Mouse (Mus musculus) hindbrain, embryonic 12.5 days (tissue): ENCODE data around the gene Sirt4. TPM values are rescaled to one million over a fixed set of nuclear protein-coding genes. Genes with fewer than 3 reads are reported as not detected.

Experiments
- ATAC-seq: fragments of 200-750 bp; cut with Nextera tagmentation; 2 replicates; pipeline ENCODE4 v1.8.0; 2017; ENCODE audit warnings: moderate TSS enrichment; ENCODE audit not compliant: low FRiP score
- H3K27ac ChIP-seq: fragments of 300-500 bp; sonication (generic); 2 replicates; pipeline ENCODE4 v1.5.1; 2016; ENCODE audit warnings: mild to moderate bottlenecking
- H3K27me3 ChIP-seq: fragments of 300-500 bp; sonication (generic); 2 replicates; pipeline ENCODE4 v1.6.1; 2016; ENCODE audit warnings: mild to moderate bottlenecking
- H3K36me3 ChIP-seq: fragments of 300-500 bp; sonication (generic); 2 replicates; pipeline ENCODE4 v1.6.1; 2016; ENCODE audit warnings: mild to moderate bottlenecking
- H3K4me1 ChIP-seq: fragments of 300-500 bp; sonication (generic); 2 replicates; pipeline ENCODE4 v1.6.1; 2016
- H3K4me2 ChIP-seq: fragments of 300-500 bp; sonication (generic); replicated peaks from 2 replicates; pipeline ENCODE4 v1.6.1; 2016; ENCODE audit warnings: mild to moderate bottlenecking
- H3K4me3 ChIP-seq: fragments of 300-500 bp; sonication (generic); 2 replicates; pipeline ENCODE4 v1.5.1; 2016; ENCODE audit warnings: mild to moderate bottlenecking
- H3K9ac ChIP-seq: fragments of 300-500 bp; sonication (generic); 2 replicates; pipeline ENCODE4 v1.6.1; 2016; ENCODE audit warnings: mild to moderate bottlenecking, moderate library complexity
- H3K9me3 ChIP-seq: fragments of 300-500 bp; sonication (generic); replicated peaks from 2 replicates; pipeline ENCODE4 v1.6.1; 2016; ENCODE audit warnings: mild to moderate bottlenecking
- WGBS: fragments of 180-500 bp; shearing (Covaris S2); methylation state at CpG from one replicate; pipeline ENCODE4 v1.1.7; 2016; 5-methylcytosine and 5-hydroxymethylcytosine counted together
- polyA plus RNA-seq: library from polyadenylated mRNA; unstranded; fragments of >200 nt; fragmentation: Nextera tagmentation; extraction: Ambion mirVana; gene quantifications from 2 replicates; pipeline ENCODE4 v1.2.1, GENCODE M21; 2016

Gene Sirt4
- polyA plus RNA-seq, 1 experiment from 2014 or later, result 24.7 TPM

GRCm38 (mm10) chr5:115487942-115488580 lies 3.5 kb upstream of the Sirt4 start:
- H3K9ac ChIP-seq, result no peak overlapping the region

GRCm38 (mm10) chr5:115487353-115487752 lies 2.8 kb upstream of the Sirt4 start:
- WGBS, result 87% methylated on average over 8 of the region's 8 CpGs
- peaks cover 8% of the 10 kb centered on the region for H3K27me3 ChIP-seq
- H3K27ac ChIP-seq, result no peak overlapping the region
- ATAC-seq, result no peak
- no peak overlapping the region for H3K9ac ChIP-seq
- H3K4me2 ChIP-seq, result no peak overlapping the region
- H3K4me3 ChIP-seq, result no peak overlapping the region
- H3K36me3 ChIP-seq, result no peaks in the 10 kb centered on the region
- H3K9me3 ChIP-seq, result no peaks in the 10 kb centered on the region
- H3K4me1 ChIP-seq, result peaks cover 36% of the 10 kb centered on the region

More at GRCm38 (mm10) chr5:115487942-115488580, 3.5 kb upstream of the Sirt4 start:
- H3K4me2 ChIP-seq, result no peak overlapping the region
- no peaks in the 10 kb centered on the region for H3K9me3 ChIP-seq
- no peak for ATAC-seq
- H3K27me3 ChIP-seq, result peaks cover 3% of the 10 kb centered on the region; the same call in 1 of the 2 replicates
- H3K36me3 ChIP-seq, result no peaks in the 10 kb centered on the region
- H3K27ac ChIP-seq, result no peak overlapping the region
- no peak overlapping the region; the same call in 1 of the 2 replicates for H3K4me3 ChIP-seq
- peaks cover 29% of the 10 kb centered on the region for H3K4me1 ChIP-seq
- WGBS, result 74% methylated on average over 9 of the region's 9 CpGs

GRCm38 (mm10) chr5:115486726-115487125 lies 2.2 kb upstream of the Sirt4 start:
- no peak overlapping the region for H3K27ac ChIP-seq
- 55% methylated on average over 4 of the region's 4 CpGs for WGBS
- no peaks in the 10 kb centered on the region for H3K36me3 ChIP-seq
- H3K27me3 ChIP-seq, result peaks cover 15% of the 10 kb centered on the region
- no peak overlapping the region for H3K9ac ChIP-seq
- no peaks in the 10 kb centered on the region for H3K9me3 ChIP-seq
- H3K4me2 ChIP-seq, result no peak overlapping the region
- H3K4me1 ChIP-seq, result peaks cover 32% of the 10 kb centered on the region
- ATAC-seq, result no peak
- H3K4me3 ChIP-seq, result no peak overlapping the region

GRCm38 (mm10) chr5:115485489-115486205 lies 1.1 kb upstream of the Sirt4 start:
- ATAC-seq, result no peak
- 87% methylated on average over 18 of the region's 18 CpGs for WGBS
- Histone ChIP-seq H3K4me3 (no peak overlapping the region), H3K4me1 (peaks cover 23% of the 10 kb centered on the region), H3K27ac (no peak overlapping the region), H3K36me3 (no peaks in the 10 kb centered on the region), H3K4me2 (no peak overlapping the region), H3K9ac (no peak overlapping the region), H3K27me3 (peaks cover 24% of the 10 kb centered on the region), H3K9me3 (no peaks in the 10 kb centered on the region)

- Histone ChIP-seq H3K36me3 (no peaks in the 10 kb centered on the region), H3K4me2 (peak overlapping the region; percentile 64), H3K4me3 (peak overlapping the region; percentile 40; the same call in 1 of the 2 replicates), H3K9ac (no peak overlapping the region), H3K9me3 (no peaks in the 10 kb centered on the region), H3K27ac (no peak overlapping the region), H3K27me3 (peaks cover 30% of the 10 kb centered on the region), H3K4me1 (peaks cover 27% of the 10 kb centered on the region)
- 65% methylated on average over 5 of the region's 5 CpGs for whole genome bisulfite sequencing
- ATAC-seq, result no peak
These were observed 471 bp upstream of the Sirt4 start for GRCm38 (mm10) chr5:115484996-115485395.

GRCm38 (mm10) chr5:115483385-115483784 lies 1.1 kb downstream of the Sirt4 start:
- Histone ChIP-seq H3K9ac (no peak overlapping the region), H3K4me2 (peak overlapping the region; percentile 34; the same call in 1 of the 2 replicates), H3K36me3 (no peaks in the 10 kb centered on the region), H3K27me3 (peaks cover 38% of the 10 kb centered on the region), H3K9me3 (no peaks in the 10 kb centered on the region), H3K4me1 (peaks cover 24% of the 10 kb centered on the region), H3K27ac (no peak overlapping the region), H3K4me3 (no peak overlapping the region)
- WGBS, result 19% methylated on average over 6 of the region's 6 CpGs
- no peak for ATAC-seq

GRCm38 (mm10) chr5:115482390-115483265 lies 1.9 kb downstream of the Sirt4 start:
- H3K27ac ChIP-seq, result no peak overlapping the region
- H3K4me3 ChIP-seq, result peak overlapping the region; percentile 14; the same call in 1 of the 2 replicates
- no peak for ATAC-seq
- WGBS, result 26% methylated on average over 38 of the region's 38 CpGs
- H3K36me3 ChIP-seq, result no peaks in the 10 kb centered on the region
- H3K4me2 ChIP-seq, result peak overlapping the region; percentile 34
- H3K4me1 ChIP-seq, result peaks cover 24% of the 10 kb centered on the region
- peak overlapping the region; percentile 38 for H3K9ac ChIP-seq
- H3K27me3 ChIP-seq, result peaks cover 38% of the 10 kb centered on the region
- H3K9me3 ChIP-seq, result no peaks in the 10 kb centered on the region

- H3K9ac ChIP-seq, result peak overlapping the region; percentile 43; the same call in 1 of the 2 replicates
- H3K27ac ChIP-seq, result no peak overlapping the region
- no peaks in the 10 kb centered on the region for H3K9me3 ChIP-seq
- peaks cover 35% of the 10 kb centered on the region for H3K27me3 ChIP-seq
- H3K36me3 ChIP-seq, result no peaks in the 10 kb centered on the region
- 14% methylated on average over 27 of the region's 27 CpGs for WGBS
- peaks cover 31% of the 10 kb centered on the region for H3K4me1 ChIP-seq
- peak overlapping the region; percentile 40 for H3K4me2 ChIP-seq
- ATAC-seq, result no peak
- H3K4me3 ChIP-seq, result peak overlapping the region; percentile 13; the same call in 1 of the 2 replicates
These were observed 4.4 kb downstream of the Sirt4 start for GRCm38 (mm10) chr5:115480101-115480500.

- Histone ChIP-seq H3K4me3 (no peak overlapping the region), H3K4me1 (peaks cover 27% of the 10 kb centered on the region), H3K27me3 (peaks cover 35% of the 10 kb centered on the region), H3K9ac (no peak overlapping the region), H3K36me3 (no peaks in the 10 kb centered on the region), H3K27ac (no peak overlapping the region), H3K4me2 (no peak overlapping the region), H3K9me3 (no peaks in the 10 kb centered on the region)
- WGBS, result 37% methylated on average over 15 of the region's 15 CpGs
- no peak for ATAC-seq
These were observed 5.0 kb downstream of the Sirt4 start for GRCm38 (mm10) chr5:115479561-115479960.

- WGBS, result 35% methylated on average over 12 of the region's 12 CpGs
- H3K9ac ChIP-seq, result peak overlapping the region; percentile 36; the same call in 1 of the 2 replicates
- H3K4me2 ChIP-seq, result peak overlapping the region; percentile 57
- H3K36me3 ChIP-seq, result no peaks in the 10 kb centered on the region
- peak overlapping the region; percentile 29 for H3K4me3 ChIP-seq
- peaks cover 19% of the 10 kb centered on the region for H3K27me3 ChIP-seq
- peaks cover 13% of the 10 kb centered on the region for H3K4me1 ChIP-seq
- H3K27ac ChIP-seq, result 0 out of 2 replicates have a peak overlapping the region, but pooled peaks have one; percentile 30
- peak; percentile 10; the same call in 1 of the 2 replicates for ATAC-seq
- H3K9me3 ChIP-seq, result no peaks in the 10 kb centered on the region
These were observed 8.3 kb downstream of the Sirt4 start for GRCm38 (mm10) chr5:115476107-115476727.

GRCm38 (mm10) chr5:115475337-115476106 lies 9.0 kb downstream of the Sirt4 start:
- H3K27ac ChIP-seq, result no peak overlapping the region
- peak overlapping the region; percentile 36; the same call in 1 of the 2 replicates for H3K9ac ChIP-seq
- H3K9me3 ChIP-seq, result no peaks in the 10 kb centered on the region
- WGBS, result 12% methylated on average over 22 of the region's 22 CpGs
- peaks cover 13% of the 10 kb centered on the region for H3K27me3 ChIP-seq
- peaks cover 18% of the 10 kb centered on the region for H3K4me1 ChIP-seq
- peak overlapping the region; percentile 57 for H3K4me2 ChIP-seq
- no peaks in the 10 kb centered on the region for H3K36me3 ChIP-seq
- peak; percentile 86 for ATAC-seq
- H3K4me3 ChIP-seq, result peak overlapping the region; percentile 29
